Mouse (Mus musculus): ENCODE results near the gene Zfhx3. TPM values are rescaled to one million over a fixed set of nuclear protein-coding genes. Genes with fewer than 3 reads are reported as not detected.
A peak's percentile ranks its signal among the peaks of the same experiment; 100 is the strongest.

Gene Zfhx3
- polyA plus RNA-seq, 1 experiment from 2014 or later, result 44.7 TPM

DNA sequence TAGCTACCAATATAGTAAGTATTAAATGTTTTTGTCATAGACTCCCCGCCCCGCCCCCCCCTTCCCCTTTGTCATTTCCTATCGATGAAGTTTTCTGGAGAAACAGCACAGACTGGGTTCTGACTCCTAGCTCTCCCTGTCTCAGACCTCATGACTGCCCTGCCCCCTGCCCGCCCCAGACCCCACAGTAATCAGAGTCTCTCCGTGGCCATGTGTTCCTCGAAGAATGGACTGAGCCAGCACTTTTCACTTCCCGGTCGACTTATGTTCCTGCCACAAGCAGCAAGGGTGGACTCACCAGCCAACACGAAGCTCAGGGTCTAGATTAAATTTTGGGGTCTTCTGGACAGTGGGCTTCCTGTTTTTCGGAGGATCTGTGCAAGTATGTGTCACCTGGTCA lies 840.7 kb downstream of the Zfhx3 start:
- Histone ChIP-seq H3K27me3 (ENCODE audit: control insufficient read depth, insufficient read depth, low read depth, low read length) (no peaks in the 10 kb centered on the region), H3K27ac (ENCODE audit: low read length) (no peak overlapping the region), H3K9me3 (replicated peaks; ENCODE audit: control insufficient read depth, low read length, poor library complexity, severe bottlenecking) (no peaks in the 10 kb centered on the region), H3K36me3 (ENCODE audit: control insufficient read depth, insufficient read depth, low read length) (no peaks in the 10 kb centered on the region), H3K9ac (ENCODE audit: low read depth, low read length) (no peak overlapping the region), H3K4me2 (ENCODE audit: low read length) (no peak overlapping the region), H3K4me3 (ENCODE audit: low read depth, low read length) (no peak overlapping the region), H3K4me1 (ENCODE audit: control insufficient read depth, insufficient read depth, low read length) (peaks cover 19% of the 10 kb centered on the region)
- WGBS, result 68% methylated on average over 10 of the region's 10 CpGs
- no peak for ATAC-seq

DNA sequence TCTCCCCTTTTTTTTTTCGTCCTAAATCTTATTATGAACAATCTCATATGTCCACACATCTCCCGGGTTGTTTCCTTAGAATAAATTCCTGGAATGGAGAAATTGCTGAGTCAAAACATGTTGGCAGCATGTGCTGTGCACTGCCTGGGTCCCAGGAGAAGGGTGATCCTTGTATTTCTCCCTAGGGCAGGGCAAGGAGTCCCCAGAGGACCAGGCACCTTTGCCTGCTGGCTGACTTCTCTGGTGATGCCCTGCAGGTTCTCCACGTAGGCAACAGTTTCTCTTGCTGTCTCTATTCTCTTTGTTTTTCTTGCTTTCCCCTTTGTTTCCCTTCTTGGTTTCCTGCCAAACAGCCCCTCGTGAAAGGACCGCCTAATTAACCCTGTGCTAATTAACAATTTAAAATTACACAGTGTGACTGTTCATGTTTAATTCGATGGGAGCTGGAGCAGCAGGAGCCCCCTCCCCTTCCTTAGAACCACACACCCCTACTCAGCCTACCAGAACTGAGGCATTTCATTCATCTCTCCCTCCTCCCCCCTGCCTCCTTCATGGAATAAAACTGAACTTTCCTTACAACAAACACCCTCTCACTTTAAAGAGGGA lies 845.8 kb downstream of the Zfhx3 start:
- H3K36me3 ChIP-seq (ENCODE audit: control insufficient read depth, insufficient read depth, low read length), result peaks cover 10% of the 10 kb centered on the region
- peaks cover 44% of the 10 kb centered on the region for H3K4me1 ChIP-seq (ENCODE audit: control insufficient read depth, insufficient read depth, low read length)
- ATAC-seq, result no peak
- no peaks in the 10 kb centered on the region for H3K27me3 ChIP-seq (ENCODE audit: control insufficient read depth, insufficient read depth, low read depth, low read length)
- no peak overlapping the region for H3K27ac ChIP-seq (ENCODE audit: low read length)
- 18% methylated on average over 6 of the region's 6 CpGs for WGBS
- H3K9ac ChIP-seq (ENCODE audit: low read depth, low read length), result no peak overlapping the region
- no peak overlapping the region for H3K4me3 ChIP-seq (ENCODE audit: low read depth, low read length)
- H3K9me3 ChIP-seq (replicated peaks; ENCODE audit: control insufficient read depth, low read length, poor library complexity, severe bottlenecking), result no peaks in the 10 kb centered on the region; the same call in 1 of the 2 replicates
- peak overlapping the region; percentile 39 for H3K4me2 ChIP-seq (ENCODE audit: low read length)

DNA sequence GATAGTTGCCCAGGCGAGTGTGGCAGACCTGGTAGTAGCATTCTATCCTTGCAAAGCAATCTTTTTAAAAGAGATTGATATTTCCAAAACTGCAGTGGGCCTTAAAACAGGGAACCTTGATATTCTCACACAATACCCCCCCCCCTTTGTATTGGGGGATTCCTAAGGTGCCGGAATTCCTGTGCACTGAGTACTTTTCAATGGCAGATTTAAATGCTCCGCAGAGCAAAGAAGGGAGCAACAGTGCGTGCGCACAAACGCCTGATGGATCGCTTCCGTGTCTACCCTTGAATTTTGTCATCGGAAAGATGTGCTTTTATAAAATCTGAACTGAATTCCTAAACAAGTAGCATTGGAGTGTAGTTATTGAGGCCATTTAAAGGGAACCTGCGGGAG lies 846.3 kb downstream of the Zfhx3 start:
- H3K4me3 ChIP-seq (ENCODE audit: low read depth, low read length), result no peak overlapping the region
- 11% methylated on average over 10 of the region's 10 CpGs for WGBS
- peaks cover 15% of the 10 kb centered on the region for H3K36me3 ChIP-seq (ENCODE audit: control insufficient read depth, insufficient read depth, low read length)
- ATAC-seq, result no peak
- H3K27me3 ChIP-seq (ENCODE audit: control insufficient read depth, insufficient read depth, low read depth, low read length), result no peaks in the 10 kb centered on the region
- H3K4me1 ChIP-seq (ENCODE audit: control insufficient read depth, insufficient read depth, low read length), result peaks cover 44% of the 10 kb centered on the region
- no peak overlapping the region for H3K9ac ChIP-seq (ENCODE audit: low read depth, low read length)
- H3K4me2 ChIP-seq (ENCODE audit: low read length), result peak overlapping the region; percentile 39
- no peaks in the 10 kb centered on the region; the same call in 1 of the 2 replicates for H3K9me3 ChIP-seq (replicated peaks; ENCODE audit: control insufficient read depth, low read length, poor library complexity, severe bottlenecking)
- no peak overlapping the region for H3K27ac ChIP-seq (ENCODE audit: low read length)

DNA sequence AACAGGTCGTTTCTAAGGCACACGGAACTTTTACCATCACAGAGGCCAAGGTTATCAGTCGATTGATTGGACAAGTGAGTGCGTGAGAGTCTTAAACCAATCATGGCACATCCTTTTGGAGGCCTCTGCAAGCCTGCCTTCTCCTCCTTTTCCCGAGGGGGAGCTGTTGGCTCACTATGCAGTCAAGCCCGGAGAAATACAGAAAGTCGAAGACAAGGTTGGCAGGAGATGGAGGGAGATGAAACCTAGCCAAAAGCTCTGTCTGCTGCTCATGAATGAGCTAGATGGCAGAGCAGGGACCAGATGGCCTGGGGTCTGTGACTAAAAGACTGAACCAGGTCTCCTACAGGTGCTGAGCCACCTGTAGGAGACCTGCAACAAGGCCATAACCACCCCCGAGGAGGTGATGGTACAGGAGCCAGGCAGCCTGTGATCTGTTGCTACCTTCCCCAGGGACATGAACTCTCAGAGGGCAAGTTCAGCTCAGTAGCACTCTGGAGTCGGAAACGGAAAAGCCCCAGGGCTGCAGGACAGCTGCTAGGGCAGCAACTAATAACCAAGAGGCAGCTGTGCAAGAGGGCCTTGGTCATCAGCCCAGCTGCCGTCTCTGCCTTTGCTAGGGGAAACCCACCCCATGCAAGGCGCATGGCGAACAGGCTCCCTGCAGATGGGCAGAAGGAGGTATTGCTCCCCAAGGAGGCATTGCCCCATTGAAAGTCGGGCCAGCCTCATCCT lies 848.3 kb downstream of the Zfhx3 start:
- H3K36me3 ChIP-seq (ENCODE audit: control insufficient read depth, insufficient read depth, low read length), result peaks cover 32% of the 10 kb centered on the region
- H3K27ac ChIP-seq (ENCODE audit: low read length), result peak overlapping the region; percentile 45; the same call in 1 of the 2 replicates
- WGBS, result 60% methylated on average over 14 of the region's 14 CpGs
- H3K9me3 ChIP-seq (replicated peaks; ENCODE audit: control insufficient read depth, low read length, poor library complexity, severe bottlenecking), result peaks cover 3% of the 10 kb centered on the region; the same call in 1 of the 2 replicates
- no peak for ATAC-seq
- H3K4me3 ChIP-seq (ENCODE audit: low read depth, low read length), result no peak overlapping the region
- no peaks in the 10 kb centered on the region for H3K27me3 ChIP-seq (ENCODE audit: control insufficient read depth, insufficient read depth, low read depth, low read length)
- no peak overlapping the region for H3K4me2 ChIP-seq (ENCODE audit: low read length)
- H3K4me1 ChIP-seq (ENCODE audit: control insufficient read depth, insufficient read depth, low read length), result peaks cover 41% of the 10 kb centered on the region
- H3K9ac ChIP-seq (ENCODE audit: low read depth, low read length), result no peak overlapping the region

DNA sequence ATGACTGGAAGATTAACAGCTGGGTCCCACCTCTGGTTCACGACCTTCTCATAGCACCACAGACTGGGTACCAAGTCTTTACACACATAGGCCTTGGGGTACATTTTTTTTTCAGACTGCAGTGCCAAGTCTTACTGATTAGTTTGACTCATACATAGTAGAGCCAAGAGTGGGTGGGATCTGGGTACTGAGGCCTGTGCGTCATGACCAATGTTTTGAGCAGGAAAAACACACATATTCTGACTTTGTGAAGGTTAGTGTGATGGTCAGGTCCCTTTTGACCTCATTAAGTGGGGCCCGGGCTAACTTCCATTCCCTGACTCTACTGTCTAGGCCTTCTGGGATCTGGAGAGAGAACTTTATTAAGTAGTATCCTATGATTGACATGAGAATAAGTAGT lies 853.6 kb downstream of the Zfhx3 start:
- H3K9ac ChIP-seq (ENCODE audit: low read depth, low read length), result no peak overlapping the region
- peaks cover 42% of the 10 kb centered on the region for H3K36me3 ChIP-seq (ENCODE audit: control insufficient read depth, insufficient read depth, low read length)
- H3K27ac ChIP-seq (ENCODE audit: low read length), result no peak overlapping the region
- ATAC-seq, result no peak
- WGBS, result 100% methylated on average over 3 of the region's 3 CpGs
- H3K4me3 ChIP-seq (ENCODE audit: low read depth, low read length), result no peak overlapping the region
- H3K4me2 ChIP-seq (ENCODE audit: low read length), result no peak overlapping the region
- peaks cover 3% of the 10 kb centered on the region; the same call in 1 of the 2 replicates for H3K9me3 ChIP-seq (replicated peaks; ENCODE audit: control insufficient read depth, low read length, poor library complexity, severe bottlenecking)
- no peaks in the 10 kb centered on the region for H3K27me3 ChIP-seq (ENCODE audit: control insufficient read depth, insufficient read depth, low read depth, low read length)
- H3K4me1 ChIP-seq (ENCODE audit: control insufficient read depth, insufficient read depth, low read length), result peaks cover 13% of the 10 kb centered on the region

DNA sequence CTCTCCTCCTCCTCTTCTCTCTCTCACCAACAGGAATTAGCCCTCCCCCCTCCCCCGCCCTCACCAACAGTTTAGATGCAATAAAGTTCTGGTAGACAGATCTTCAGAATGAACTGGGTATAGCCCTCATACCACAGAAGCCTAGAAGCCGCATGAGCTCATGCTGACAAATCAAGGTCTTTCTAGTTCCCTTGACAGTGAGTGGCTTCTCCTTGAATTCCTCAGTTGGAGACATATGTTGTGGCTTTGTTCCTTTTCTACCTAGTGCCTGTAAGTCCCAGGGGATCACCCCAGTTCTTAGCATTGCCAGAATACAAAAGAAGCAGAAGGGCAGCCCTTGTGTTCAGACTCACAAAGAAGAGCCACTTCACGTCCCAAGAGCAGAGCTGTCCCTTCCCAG lies 854.4 kb downstream of the Zfhx3 start:
- Histone ChIP-seq H3K27ac (ENCODE audit: low read length) (no peak overlapping the region), H3K27me3 (ENCODE audit: control insufficient read depth, insufficient read depth, low read depth, low read length) (no peaks in the 10 kb centered on the region), H3K9me3 (replicated peaks; ENCODE audit: control insufficient read depth, low read length, poor library complexity, severe bottlenecking) (peaks cover 3% of the 10 kb centered on the region; the same call in 1 of the 2 replicates), H3K4me3 (ENCODE audit: low read depth, low read length) (no peak overlapping the region), H3K4me2 (ENCODE audit: low read length) (no peak overlapping the region), H3K36me3 (ENCODE audit: control insufficient read depth, insufficient read depth, low read length) (peaks cover 46% of the 10 kb centered on the region), H3K4me1 (ENCODE audit: control insufficient read depth, insufficient read depth, low read length) (peaks cover 10% of the 10 kb centered on the region), H3K9ac (ENCODE audit: low read depth, low read length) (no peak overlapping the region)
- ATAC-seq, result no peak
- WGBS, result 77% methylated on average over 3 of the region's 3 CpGs

DNA sequence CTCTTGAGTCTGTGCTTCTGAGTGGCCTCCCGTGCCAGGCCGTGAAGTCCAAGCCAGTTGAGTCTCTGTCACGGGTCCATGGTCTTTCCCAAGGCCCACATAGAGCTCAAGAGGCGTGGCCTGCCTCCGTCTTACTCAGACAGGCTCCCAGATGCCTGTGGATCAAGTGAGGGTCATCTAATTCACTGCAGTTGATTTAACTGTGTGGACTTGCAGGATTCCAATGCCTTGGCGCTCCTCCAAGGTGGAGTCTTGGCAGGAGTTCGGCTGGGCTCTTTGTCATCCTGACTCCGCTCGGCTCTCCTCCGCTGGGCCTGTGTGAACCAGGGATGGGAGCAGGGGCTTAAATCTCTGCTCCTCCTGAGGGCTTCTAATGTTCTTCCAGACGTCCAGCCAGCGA lies 855.6 kb downstream of the Zfhx3 start:
- Histone ChIP-seq H3K27me3 (ENCODE audit: control insufficient read depth, insufficient read depth, low read depth, low read length) (no peaks in the 10 kb centered on the region), H3K27ac (ENCODE audit: low read length) (peak overlapping the region; percentile 31), H3K36me3 (ENCODE audit: control insufficient read depth, insufficient read depth, low read length) (peaks cover 38% of the 10 kb centered on the region), H3K4me3 (ENCODE audit: low read depth, low read length) (no peak overlapping the region), H3K9me3 (replicated peaks; ENCODE audit: control insufficient read depth, low read length, poor library complexity, severe bottlenecking) (peaks cover 3% of the 10 kb centered on the region; the same call in 1 of the 2 replicates), H3K4me1 (ENCODE audit: control insufficient read depth, insufficient read depth, low read length) (peaks cover 10% of the 10 kb centered on the region), H3K4me2 (ENCODE audit: low read length) (no peak overlapping the region), H3K9ac (ENCODE audit: low read depth, low read length) (no peak overlapping the region)
- no peak for ATAC-seq
- whole genome bisulfite sequencing, result 36% methylated on average over 12 of the region's 12 CpGs

DNA sequence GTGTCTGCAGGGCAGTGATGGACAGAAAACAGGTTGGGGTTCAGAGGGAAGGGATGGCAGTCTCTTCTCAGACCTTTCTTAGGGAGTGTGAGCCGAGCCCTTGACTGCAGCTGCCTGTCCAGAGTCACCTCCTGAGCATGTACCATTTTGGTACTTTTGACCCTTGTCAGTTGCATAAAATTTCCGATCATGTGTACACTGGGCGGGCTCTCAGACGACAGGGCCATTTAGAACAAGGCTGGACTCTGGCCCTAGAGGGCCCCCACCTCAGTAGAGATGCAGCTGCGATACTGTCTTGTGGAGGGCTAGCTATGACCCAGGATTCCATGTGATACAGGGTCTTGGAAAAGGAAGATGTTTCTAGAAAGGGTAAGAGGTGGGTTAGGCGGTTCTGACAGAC lies 856.8 kb downstream of the Zfhx3 start:
- WGBS, result 92% methylated on average over 6 of the region's 6 CpGs
- Histone ChIP-seq H3K27me3 (ENCODE audit: control insufficient read depth, insufficient read depth, low read depth, low read length) (no peaks in the 10 kb centered on the region), H3K4me2 (ENCODE audit: low read length) (no peak overlapping the region), H3K9ac (ENCODE audit: low read depth, low read length) (no peak overlapping the region), H3K27ac (ENCODE audit: low read length) (no peak overlapping the region), H3K4me3 (ENCODE audit: low read depth, low read length) (no peak overlapping the region), H3K4me1 (ENCODE audit: control insufficient read depth, insufficient read depth, low read length) (peaks cover 10% of the 10 kb centered on the region), H3K36me3 (ENCODE audit: control insufficient read depth, insufficient read depth, low read length) (peaks cover 26% of the 10 kb centered on the region), H3K9me3 (replicated peaks; ENCODE audit: control insufficient read depth, low read length, poor library complexity, severe bottlenecking) (peaks cover 3% of the 10 kb centered on the region; the same call in 1 of the 2 replicates)
- no peak for ATAC-seq

DNA sequence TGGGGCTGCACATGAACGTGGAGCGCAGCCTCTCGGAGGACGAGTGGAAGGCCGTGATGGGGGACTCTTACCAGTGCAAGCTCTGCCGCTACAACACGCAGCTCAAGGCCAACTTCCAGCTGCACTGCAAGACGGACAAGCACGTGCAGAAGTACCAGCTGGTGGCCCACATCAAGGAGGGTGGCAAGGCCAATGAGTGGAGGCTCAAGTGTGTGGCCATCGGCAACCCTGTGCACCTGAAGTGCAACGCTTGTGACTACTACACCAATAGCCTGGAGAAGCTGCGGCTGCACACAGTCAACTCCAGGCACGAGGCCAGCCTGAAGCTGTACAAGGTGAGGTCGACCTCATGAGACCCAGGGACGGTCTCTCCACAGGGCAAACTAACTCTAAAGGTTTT lies 857.9 kb downstream of the Zfhx3 start:
- Histone ChIP-seq H3K4me3 (ENCODE audit: low read depth, low read length) (no peak overlapping the region), H3K36me3 (ENCODE audit: control insufficient read depth, insufficient read depth, low read length) (peaks cover 16% of the 10 kb centered on the region), H3K4me1 (ENCODE audit: control insufficient read depth, insufficient read depth, low read length) (peaks cover 10% of the 10 kb centered on the region), H3K9ac (ENCODE audit: low read depth, low read length) (no peak overlapping the region), H3K4me2 (ENCODE audit: low read length) (no peak overlapping the region), H3K27me3 (ENCODE audit: control insufficient read depth, insufficient read depth, low read depth, low read length) (no peaks in the 10 kb centered on the region), H3K9me3 (replicated peaks; ENCODE audit: control insufficient read depth, low read length, poor library complexity, severe bottlenecking) (no peaks in the 10 kb centered on the region), H3K27ac (ENCODE audit: low read length) (no peak overlapping the region)
- no peak for ATAC-seq
- 94% methylated on average over 15 of the region's 15 CpGs for WGBS

Measured in midbrain, embryonic 16.5 days (tissue).